Mouse (Mus musculus): ENCODE measurements around the gene Ppp1r12c.

GRCm38 (mm10) chr7:4497271-4497903, 4.1 kb downstream of the Ppp1r12c start:
- no peak for TF ChIP-seq POLR2A (IDR thresholded peaks at IDR 0.05; ENCODE audit: low read depth, low read length)
- TF ChIP-seq CTCF (conservative IDR thresholded peaks at IDR 0.05 in 1 of 2, IDR thresholded peaks at IDR 0.05 in 1 of 2; ENCODE audit: low read depth in 2 of 2, low read length in 2 of 2): no peak
